Mouse (Mus musculus) kidney, postnatal 4 days (tissue): ENCODE measurements at regions not wholly inside any gene's neighbourhood (a gene's known extent, or its start where the extent isn't known, plus 50 kb on each side); places are given as distances from the start of the nearest gene placed in this dataset.
"Not testable (repeated sequence)": the region's sequence is repeated elsewhere in the genome, so short reads cannot be mapped to it uniquely, and the experiment has no call there.

ENCODE experiments used
- DNase-seq, 2 experiments: peaks; one replicate each; pipeline ENCODE4 v3.0.0; 2021; ENCODE audit warnings: mixed read lengths in 2 of 2

DNA sequence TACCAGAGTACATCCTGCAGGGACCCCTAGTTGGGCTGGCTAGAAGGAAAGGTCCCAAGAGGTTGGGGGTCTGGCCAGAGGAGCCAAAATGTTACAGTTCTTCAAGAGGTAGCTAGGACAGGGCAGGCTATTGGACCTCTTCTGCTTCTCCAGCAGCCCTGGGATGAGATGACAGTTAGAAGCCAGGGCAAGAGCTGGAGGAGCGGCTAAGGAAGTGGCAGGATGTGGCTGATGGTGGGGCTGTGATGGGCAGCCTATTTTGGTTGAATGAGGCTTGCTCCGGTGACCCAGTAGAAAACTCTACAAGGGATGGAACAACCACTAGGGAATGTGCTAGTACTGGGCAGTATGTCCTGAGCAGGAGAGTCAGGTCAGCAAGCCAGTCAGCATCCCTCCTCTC is 82.8 kb downstream of the Ddx11 start:
- DNase-seq: no peak

GRCm38 (mm10) chr17:66207653-66208497 is 84.6 kb downstream of the Ddx11 start:
- DNase-seq: peak; percentile 8 to 46

DNA sequence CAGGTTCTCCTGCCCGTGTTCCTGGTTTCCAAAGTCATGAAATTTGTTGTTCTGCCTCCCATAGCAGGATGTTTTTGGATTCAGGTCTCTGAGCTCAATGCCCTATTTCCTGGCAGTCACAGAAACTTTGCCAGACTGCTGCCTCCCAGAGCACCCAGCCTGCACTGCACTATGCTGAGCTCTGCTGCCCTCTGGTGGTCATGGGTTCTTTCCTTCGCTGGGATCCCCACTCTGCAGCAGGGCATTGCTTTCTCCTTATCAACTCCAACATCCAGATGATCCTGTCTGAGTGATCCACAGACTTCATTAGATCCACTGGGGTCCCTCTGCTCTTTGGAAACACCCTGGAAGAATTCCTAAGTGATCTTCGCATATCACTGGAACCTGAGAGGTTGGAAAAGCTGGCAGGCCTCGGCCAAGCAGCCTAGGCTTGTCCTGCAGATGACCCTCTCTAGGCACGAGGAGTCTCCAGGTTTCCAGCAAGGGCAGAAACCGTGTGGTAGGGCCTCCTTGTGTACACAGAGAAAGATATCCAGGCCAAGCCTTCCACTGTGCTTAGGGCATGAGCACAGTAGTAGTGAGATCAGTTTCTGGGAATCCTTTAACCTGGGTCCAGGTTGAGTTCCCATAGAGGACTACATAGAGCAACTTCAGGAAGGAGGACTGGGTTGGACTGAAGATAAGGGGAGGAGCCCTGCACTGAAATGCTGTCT is 85.6 kb downstream of the Ddx11 start:
- DNase-seq: not testable (repeated sequence)

- DNase-seq: no peak
Observed at GRCm38 (mm10) chr17:66211561-66211960, 88.2 kb downstream of the Ddx11 start.

DNA sequence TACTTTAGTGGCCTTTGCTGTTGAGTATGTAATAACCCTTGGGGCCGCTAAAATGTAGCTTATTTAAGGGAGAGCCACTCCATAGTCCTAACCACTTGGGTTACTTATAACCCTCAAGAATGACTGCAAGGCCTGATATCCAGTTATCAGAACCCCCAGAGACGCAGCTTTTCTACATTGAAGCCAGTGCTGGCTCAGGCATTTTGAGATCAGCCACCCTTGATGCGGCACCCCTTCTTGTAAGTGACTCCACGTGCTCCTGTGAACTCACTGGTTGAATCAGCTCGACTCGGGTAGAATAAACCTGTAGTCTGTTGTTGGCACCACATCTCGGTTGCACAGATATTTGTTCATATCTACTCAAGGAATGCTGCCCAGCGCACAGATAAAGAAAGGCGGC is 89.3 kb downstream of the Ddx11 start:
- DNase-seq: no peak

DNA sequence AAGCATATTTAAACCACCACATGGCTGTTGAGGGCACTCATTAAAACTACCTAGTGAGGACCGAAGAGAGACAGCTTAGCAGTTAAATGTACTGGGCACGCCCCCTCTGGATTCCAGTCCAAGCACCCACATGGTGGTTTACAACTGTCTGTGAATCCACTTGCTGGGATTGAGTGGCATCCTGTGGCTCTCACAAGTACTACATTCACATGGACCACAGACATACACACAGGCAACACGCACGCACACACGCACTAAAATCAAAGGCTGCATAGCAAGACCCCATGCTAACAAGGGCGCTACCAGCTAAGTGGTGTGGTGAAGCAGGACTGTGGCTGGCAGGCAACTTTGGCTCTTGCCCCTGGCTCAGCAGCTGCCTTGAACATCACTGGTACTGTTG is 95.0 kb downstream of the Ddx11 start:
- DNase-seq: no peak

GRCm38 (mm10) chr17:66219669-66220435 is 96.5 kb downstream of the Ddx11 start:
- DNase-seq: no peak

DNA sequence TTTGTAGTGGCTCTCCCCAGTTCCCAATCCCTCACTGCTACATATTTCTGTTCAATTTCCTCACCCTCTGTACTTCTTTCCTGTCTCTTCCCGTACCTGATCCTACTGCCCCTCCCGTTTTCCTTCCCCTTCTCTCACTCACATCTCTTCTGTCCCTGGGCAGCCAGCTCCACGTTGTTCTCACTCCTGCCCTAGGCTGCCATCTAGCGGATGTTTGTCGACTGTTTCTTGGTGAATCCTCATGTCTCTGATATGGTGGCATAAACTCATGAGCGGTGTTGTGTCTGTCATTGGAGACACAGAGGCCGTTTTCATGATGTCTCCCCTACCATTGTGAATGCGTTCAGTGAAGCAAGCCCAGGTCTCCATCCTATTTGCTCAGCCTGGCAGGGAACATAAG is 97.9 kb downstream of the Ddx11 start:
- peak; percentile 83 to 85 for DNase-seq

DNA sequence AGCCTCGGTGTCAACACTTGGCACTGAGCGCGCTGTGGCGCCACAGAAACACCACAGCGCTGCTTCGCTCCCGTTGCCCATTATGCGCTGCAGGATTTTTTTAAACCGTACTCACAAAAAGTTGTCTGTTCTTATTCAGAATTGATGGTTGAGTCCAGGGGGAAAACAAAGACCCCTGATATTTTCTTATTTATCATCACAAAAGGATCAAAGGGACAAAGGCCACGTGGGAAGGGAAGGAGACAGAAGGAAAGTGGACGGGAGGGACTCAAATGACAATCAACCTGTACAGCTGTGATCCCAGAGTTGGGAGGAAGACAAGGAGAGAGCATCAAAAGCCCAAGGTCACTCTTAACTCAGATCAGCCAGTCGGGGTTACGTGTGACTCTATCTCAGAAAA is 100.4 kb downstream of the Ddx11 start:
- DNase-seq: no peak

GRCm38 (mm10) chr17:66224241-66224640 is 100.9 kb downstream of the Ddx11 start:
- DNase-seq: peak in 1 of 2 experiments; percentile 22

GRCm38 (mm10) chr17:66232391-66232790 is 109.1 kb downstream of the Ddx11 start:
- DNase-seq: no peak

DNA sequence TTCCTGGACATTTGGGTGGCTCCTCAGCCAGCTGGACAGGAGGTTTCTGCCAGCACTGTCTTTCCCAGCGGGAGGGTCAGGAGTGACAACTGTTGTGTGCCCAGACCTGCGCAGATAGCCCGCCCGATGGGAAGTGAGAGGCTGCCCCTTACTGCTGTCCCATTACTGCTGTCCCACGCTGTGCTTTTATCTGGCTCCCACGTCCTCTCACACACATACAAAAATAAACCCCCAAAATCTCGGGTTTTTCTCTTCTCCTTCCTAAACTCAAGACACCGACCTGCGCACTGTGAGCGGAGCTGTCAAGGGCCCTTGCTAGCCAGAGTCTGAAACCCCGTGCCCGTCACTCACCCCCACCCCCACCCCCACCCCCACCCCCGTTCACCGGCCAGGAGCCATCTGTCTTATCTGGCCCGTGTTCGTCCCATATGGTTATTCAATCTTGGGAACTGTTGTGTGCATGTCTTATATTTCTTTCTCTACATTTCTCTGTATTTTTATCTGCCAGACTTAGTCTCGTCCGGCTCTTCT is 109.6 kb downstream of the Ddx11 start:
- DNase-seq: no peak

- peak in 1 of 2 experiments; percentile 20 for DNase-seq
Observed at GRCm38 (mm10) chr17:66233451-66233951, 110.2 kb downstream of the Ddx11 start.

GRCm38 (mm10) chr17:66234432-66234831 is 111.1 kb downstream of the Ddx11 start:
- DNase-seq: no peak

- DNase-seq: peak; percentile 88
Observed at GRCm38 (mm10) chr17:66235096-66235805, 111.9 kb downstream of the Ddx11 start.

GRCm38 (mm10) chr17:66235806-66236335 is 112.6 kb downstream of the Ddx11 start:
- DNase-seq: no peak

DNA sequence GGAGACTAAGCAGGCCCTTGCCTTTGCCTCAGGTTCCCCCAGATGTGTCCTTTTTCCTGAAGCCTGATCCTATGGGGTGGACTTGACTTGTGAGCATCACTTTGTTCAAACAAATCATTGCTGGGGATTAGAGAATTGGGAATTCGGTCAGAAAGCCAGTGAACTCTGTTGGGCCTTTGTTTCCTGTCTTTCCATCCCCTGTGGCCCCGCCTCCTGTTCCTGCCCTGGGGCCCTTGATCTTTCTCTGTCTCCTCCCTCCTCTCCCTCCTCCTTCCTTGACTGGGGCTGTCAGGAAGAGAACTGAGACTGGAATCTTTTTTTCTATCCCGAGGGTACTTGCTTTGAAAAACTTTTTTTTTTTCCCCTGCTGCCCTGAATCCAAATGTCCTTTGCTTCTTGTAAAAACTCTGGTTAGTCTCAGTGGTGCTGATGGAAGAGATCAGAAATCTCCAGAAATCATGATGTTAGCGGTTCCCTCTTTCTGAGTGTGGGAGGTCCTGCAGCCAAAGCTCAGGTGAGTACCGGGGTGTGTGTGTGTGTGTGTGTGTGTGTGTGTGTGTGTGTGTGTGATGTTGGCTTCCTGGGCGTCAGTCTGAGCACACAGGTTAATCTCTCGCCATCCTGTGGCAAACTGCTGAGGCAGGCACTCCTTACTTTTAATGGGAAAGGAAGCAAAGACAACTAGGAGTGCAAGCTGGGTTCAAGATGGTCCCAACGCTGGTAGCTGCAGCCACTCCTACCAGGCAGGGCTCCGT is 118.7 kb downstream of the Ddx11 start:
- peak; percentile 50 to 58 for DNase-seq

GRCm38 (mm10) chr17:66244183-66244582 is 120.9 kb downstream of the Ddx11 start:
- no peak for DNase-seq

DNA sequence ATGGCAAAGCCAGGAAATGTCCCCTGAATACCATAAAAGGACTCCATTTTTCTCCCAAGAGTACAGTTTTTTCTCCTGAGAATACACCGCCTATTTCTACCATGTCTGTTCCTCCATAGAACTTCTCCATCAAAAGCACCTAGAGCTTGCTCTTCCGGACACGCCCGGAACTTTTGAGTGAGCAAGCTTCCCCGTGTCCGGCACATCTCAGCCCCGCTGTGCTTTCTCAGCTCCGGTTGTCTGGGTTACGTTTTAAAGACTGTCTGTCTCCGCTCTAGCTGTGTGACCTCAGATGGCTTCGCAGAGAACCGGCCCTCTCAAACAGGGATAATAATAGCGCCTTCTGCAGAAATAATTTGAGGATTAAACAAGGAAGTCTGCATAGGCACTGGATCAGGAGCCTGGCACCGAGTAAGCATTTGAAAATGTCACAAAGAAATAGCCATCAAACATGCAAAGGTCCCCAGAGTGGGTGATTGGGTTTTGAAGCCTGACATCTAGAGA is 122.8 kb downstream of the Ddx11 start:
- DNase-seq: no peak

GRCm38 (mm10) chr17:66251495-66251894 is 128.2 kb downstream of the Ddx11 start:
- DNase-seq: no peak

- DNase-seq: no peak
Observed at GRCm38 (mm10) chr17:66252926-66253325, 129.6 kb downstream of the Ddx11 start.
